Mouse (Mus musculus) liver, postnatal 0 days (tissue): Measurements from ENCODE around the gene Chit1. TPM values are rescaled to one million over a fixed set of nuclear protein-coding genes. Genes with fewer than 3 reads are reported as not detected.

ENCODE experiments used
- ATAC-seq: fragments of 200-750 bp; cut with Nextera tagmentation; 2 replicates; pipeline ENCODE4 v1.8.0; 2017; ENCODE audit warnings: mild to moderate bottlenecking, moderate library complexity
- DNase-seq: peaks from one replicate; pipeline ENCODE4 v3.0.0-alpha.2; 2016
- H3K27ac ChIP-seq: fragments of 300-500 bp; sonication (generic); 2 replicates; pipeline ENCODE4 v1.5.1; 2014; ENCODE audit warnings: antibody characterized with exemption, moderate library complexity, mild to moderate bottlenecking, low read depth
- H3K27me3 ChIP-seq: fragments of 300-500 bp; sonication (generic); 2 replicates; pipeline ENCODE4 v1.6.1; 2014; ENCODE audit warnings: low read length, control low read depth, mixed read lengths; ENCODE audit not compliant: insufficient read depth
- H3K36me3 ChIP-seq: fragments of 300-500 bp; sonication (generic); replicated peaks from 2 replicates; pipeline ENCODE4 v1.6.1; 2014; ENCODE audit warnings: mild to moderate bottlenecking, control low read depth, low read length, moderate library complexity, mixed read lengths; ENCODE audit not compliant: insufficient read depth
- H3K4me1 ChIP-seq: fragments of 300-500 bp; sonication (generic); 2 replicates; pipeline ENCODE4 v1.6.1; 2014; ENCODE audit warnings: antibody characterized with exemption, mild to moderate bottlenecking, control low read depth; ENCODE audit not compliant: insufficient read depth
- H3K4me2 ChIP-seq: fragments of 300-500 bp; sonication (generic); 2 replicates; pipeline ENCODE4 v1.6.1; 2014; ENCODE audit warnings: low read depth, mild to moderate bottlenecking, low read length, moderate library complexity, mixed read lengths
- H3K4me3 ChIP-seq: fragments of 300-500 bp; sonication (generic); 2 replicates; pipeline ENCODE4 v1.5.1; 2014; ENCODE audit warnings: low read depth, low read length
- H3K9ac ChIP-seq: fragments of 300-500 bp; sonication (generic); replicated peaks from 2 replicates; pipeline ENCODE4 v1.6.1; 2014; ENCODE audit warnings: mild to moderate bottlenecking, moderate library complexity
- H3K9me3 ChIP-seq: fragments of 300-500 bp; sonication (generic); 2 replicates; pipeline ENCODE4 v1.6.1; 2016; ENCODE audit warnings: mild to moderate bottlenecking, control low read depth, low read length, mixed read lengths
- CTCF ChIP-seq: sonication (generic); IDR thresholded peaks from 2 replicates; pipeline ENCODE4 v1.5.1; 2016; ENCODE audit warnings: antibody characterized with exemption, low read depth
- EP300 ChIP-seq: IDR thresholded peaks from 2 replicates; pipeline ENCODE4 v1.6.1; 2016; ENCODE audit warnings: antibody characterized with exemption, low read depth, mild to moderate bottlenecking
- WGBS: fragments of 180-500 bp; shearing (Covaris S2); extraction: QIAGEN DNeasy Blood & Tissue Kit; methylation state at CpG from one replicate; pipeline ENCODE4 v1.1.7; 2014; ENCODE audit not compliant: insufficient replicate concordance; 5-methylcytosine and 5-hydroxymethylcytosine counted together
- polyA plus RNA-seq: library from polyadenylated mRNA; unstranded; fragments of >200 nt; fragmentation: Nextera tagmentation; extraction: Ambion mirVana; gene quantifications from 2 replicates; pipeline ENCODE4 v1.2.1, GENCODE M21; 2015

Chit1 gene
- polyA plus RNA-seq, 1 experiment from 2014 or later, result 0.26 TPM

GRCm38 (mm10) chr1:134195571-134195970 is 84.5 kb downstream of the Chit1 start:
- 30% methylated on average over 3 of the region's 3 CpGs for WGBS
- H3K4me1 ChIP-seq, result peaks cover 14% of the 10 kb centered on the region

GRCm38 (mm10) chr1:134195979-134196378 is 84.9 kb downstream of the Chit1 start:
- H3K9me3 ChIP-seq, result no peaks in the 10 kb centered on the region
- WGBS, result 48% methylated on average over 4 of the region's 4 CpGs
- H3K4me2 ChIP-seq, result peak overlapping the region; percentile 32
- H3K27ac ChIP-seq, result peak overlapping the region; percentile 57
- H3K9ac ChIP-seq, result no peak overlapping the region; the same call in 1 of the 2 replicates
- no peaks in the 10 kb centered on the region for H3K27me3 ChIP-seq
- ATAC-seq (no peak; the same call in 1 of the 2 replicates), DNase-seq (no peak)
- TF ChIP-seq CTCF, result no peak
- no peak for TF ChIP-seq EP300
- H3K36me3 ChIP-seq, result no peaks in the 10 kb centered on the region
- peaks cover 14% of the 10 kb centered on the region for H3K4me1 ChIP-seq
- no peak overlapping the region for H3K4me3 ChIP-seq

More at GRCm38 (mm10) chr1:134195571-134195970, 84.5 kb downstream of the Chit1 start:
- peak; percentile 6; the same call in 1 of the 2 replicates for ATAC-seq
- Histone ChIP-seq H3K4me3 (no peak overlapping the region), H3K4me2 (peak overlapping the region; percentile 32), H3K9ac (peak overlapping the region; percentile 21), H3K27me3 (no peaks in the 10 kb centered on the region), H3K36me3 (no peaks in the 10 kb centered on the region), H3K27ac (peak overlapping the region; percentile 57), H3K9me3 (no peaks in the 10 kb centered on the region)
- no peak for TF ChIP-seq EP300
- no peak for DNase-seq

GRCm38 (mm10) chr1:134196386-134196785 is 85.3 kb downstream of the Chit1 start:
- H3K9me3 ChIP-seq, result no peaks in the 10 kb centered on the region
- peaks cover 14% of the 10 kb centered on the region for H3K4me1 ChIP-seq
- no peaks in the 10 kb centered on the region for H3K27me3 ChIP-seq
- peak overlapping the region; percentile 57 for H3K27ac ChIP-seq
- peak overlapping the region; percentile 32; the same call in 1 of the 2 replicates for H3K4me2 ChIP-seq
- no peaks in the 10 kb centered on the region for H3K36me3 ChIP-seq
- ATAC-seq (peak; percentile 70), DNase-seq (peak; percentile 85)
- TF ChIP-seq CTCF (peak; percentile 95), EP300 (no peak)
- H3K4me3 ChIP-seq, result no peak overlapping the region
- no peak overlapping the region for H3K9ac ChIP-seq
- 28% methylated on average over 4 of the region's 4 CpGs for WGBS

GRCm38 (mm10) chr1:134197325-134197982 is 86.4 kb downstream of the Chit1 start:
- WGBS, result 74% methylated on average over 15 of the region's 15 CpGs
- Histone ChIP-seq H3K4me1 (peaks cover 14% of the 10 kb centered on the region), H3K27me3 (no peaks in the 10 kb centered on the region), H3K4me3 (no peak overlapping the region), H3K27ac (no peak overlapping the region), H3K9ac (no peak overlapping the region), H3K4me2 (no peak overlapping the region), H3K36me3 (no peaks in the 10 kb centered on the region; the same call in 1 of the 2 replicates), H3K9me3 (no peaks in the 10 kb centered on the region)
- ATAC-seq (no peak), DNase-seq (no peak)
- peak; percentile 35 for TF ChIP-seq CTCF
- TF ChIP-seq EP300, result no peak

GRCm38 (mm10) chr1:134198197-134198995 is 87.4 kb downstream of the Chit1 start:
- Histone ChIP-seq H3K27ac (no peak overlapping the region), H3K4me3 (no peak overlapping the region), H3K4me2 (no peak overlapping the region), H3K27me3 (no peaks in the 10 kb centered on the region), H3K4me1 (peaks cover 14% of the 10 kb centered on the region), H3K9me3 (no peaks in the 10 kb centered on the region), H3K9ac (no peak overlapping the region), H3K36me3 (no peaks in the 10 kb centered on the region; the same call in none of the 2 replicates)
- DNase-seq, result no peak
- peak; percentile 38; the same call in 1 of the 2 replicates for ATAC-seq
- 71% methylated on average over 12 of the region's 12 CpGs for WGBS
- TF ChIP-seq CTCF (no peak), EP300 (no peak)

GRCm38 (mm10) chr1:134200481-134200880 is 89.4 kb downstream of the Chit1 start:
- no peak for DNase-seq
- 50% methylated on average over 2 of the region's 2 CpGs for WGBS
- Histone ChIP-seq H3K36me3 (no peaks in the 10 kb centered on the region; the same call in none of the 2 replicates), H3K27ac (no peak overlapping the region), H3K27me3 (no peaks in the 10 kb centered on the region), H3K9me3 (no peaks in the 10 kb centered on the region), H3K4me3 (no peak overlapping the region), H3K9ac (no peak overlapping the region), H3K4me2 (no peak overlapping the region), H3K4me1 (peaks cover 8% of the 10 kb centered on the region)
- TF ChIP-seq CTCF, result no peak
- no peak for TF ChIP-seq EP300
- no peak for ATAC-seq

Other genes starting within 250 kb of the Chit1 start
- gene Optc, start 203.2 kb upstream of the Chit1 start, polyA plus RNA-seq, result 0.11 and 0.14 TPM in 2 replicates
- gene Prelp, start 189.8 kb upstream of the Chit1 start, polyA plus RNA-seq, result 5.5 and 6.3 TPM in 2 replicates
- gene Fmod, start 74.0 kb upstream of the Chit1 start, polyA plus RNA-seq, result 1.6 TPM in 2 replicates
- 60.1 and 62.6 TPM in 2 replicates for gene Btg2, start 32.1 kb upstream of the Chit1 start, polyA plus RNA-seq
- 18.8 and 19.3 TPM in 2 replicates for gene Chil1, start 70.9 kb downstream of the Chit1 start, polyA plus RNA-seq
- gene Mybph, start 82.2 kb downstream of the Chit1 start, polyA plus RNA-seq, result 0.14 TPM in 1 of 2 replicates, not detected in the other
- 6.4 and 8.3 TPM in 2 replicates for gene Adora1, start 124.2 kb downstream of the Chit1 start, polyA plus RNA-seq
- 0.64 TPM in 1 of 2 replicates, not detected in the other for gene Myog, start 178.7 kb downstream of the Chit1 start, polyA plus RNA-seq
- 1.3 and 1.6 TPM in 2 replicates for gene Ppfia4, start 221.7 kb downstream of the Chit1 start, polyA plus RNA-seq